Mouse (Mus musculus) spleen, adult 2 months (tissue): ENCODE measurements at regions not wholly inside any gene's neighbourhood (a gene's known extent, or its start where the extent isn't known, plus 50 kb on each side); places are given as distances from the start of the nearest gene placed in this dataset.

Experiments
- DNase-seq, 2 experiments: peaks; one replicate each; pipeline versions ENCODE4 v3.0.0 to v3.0.0-alpha.2; 2012 to 2021; ENCODE audit warnings: low spot score in 2 of 2, low read depth in 1 of 2
- H3K27ac ChIP-seq: fragments of 200-500 bp; 2 replicates; pipeline ENCODE4 v1.5.1; 2012; ENCODE audit warnings: low read length, inconsistent platforms; ENCODE audit not compliant: insufficient read depth
- H3K27me3 ChIP-seq: fragments of 200-500 bp; 2 replicates; pipeline ENCODE4 v1.6.1; 2012; ENCODE audit warnings: mild to moderate bottlenecking, moderate library complexity, low read length, inconsistent platforms; ENCODE audit not compliant: control insufficient read depth, insufficient read depth
- H3K36me3 ChIP-seq: fragments of 200-500 bp; 2 replicates; pipeline ENCODE4 v1.6.1; 2012; ENCODE audit warnings: mild to moderate bottlenecking, low read length, inconsistent platforms; ENCODE audit not compliant: control insufficient read depth, insufficient read depth
- H3K4me1 ChIP-seq: fragments of 200-500 bp; 2 replicates; pipeline ENCODE4 v1.6.1; 2011; ENCODE audit warnings: inconsistent platforms; ENCODE audit not compliant: control insufficient read depth, insufficient read depth, insufficient read length
- H3K4me3 ChIP-seq: fragments of 200-500 bp; 2 replicates; pipeline ENCODE4 v1.5.1; 2011; ENCODE audit warnings: mild to moderate bottlenecking, inconsistent platforms; ENCODE audit not compliant: insufficient read depth, insufficient read length; ENCODE audit errors: extremely low read depth
- CTCF ChIP-seq: fragments of 200-500 bp; IDR thresholded peaks from 2 replicates; pipeline ENCODE4 v1.5.1; 2011; ENCODE audit warnings: mild to moderate bottlenecking, inconsistent platforms; ENCODE audit not compliant: insufficient read depth, insufficient read length, insufficient replicate concordance; ENCODE audit errors: extremely low read depth
- POLR2A ChIP-seq: fragments of 200-500 bp; IDR thresholded peaks from 2 replicates; pipeline ENCODE4 v1.6.1; 2011; ENCODE audit warnings: low read depth, low read length, inconsistent platforms
- WGBS: fragments of 180-500 bp; shearing (Covaris S2); methylation state at CpG from one replicate; pipeline ENCODE4 v1.1.7; 2018; 5-methylcytosine and 5-hydroxymethylcytosine counted together

- WGBS: 90% methylated on average over 24 of the region's 24 CpGs
- TF ChIP-seq POLR2A: no peak
- TF ChIP-seq CTCF: no peak
- no peaks in the 10 kb centered on the region for H3K4me1 ChIP-seq
- H3K36me3 ChIP-seq: no peaks in the 10 kb centered on the region
- no peaks in the 10 kb centered on the region for H3K27me3 ChIP-seq
- H3K27ac ChIP-seq: no peak overlapping the region
- no peak for DNase-seq
- no peak overlapping the region for H3K4me3 ChIP-seq
Measured at GRCm38 (mm10) chr6:143571356-143572115, 404.5 kb downstream of the Etnk1 start.

- H3K27ac ChIP-seq: no peak overlapping the region
- no peaks in the 10 kb centered on the region for H3K27me3 ChIP-seq
- no peak for DNase-seq
- TF ChIP-seq CTCF (no peak), POLR2A (no peak)
- no peak overlapping the region for H3K4me3 ChIP-seq
- H3K36me3 ChIP-seq: no peaks in the 10 kb centered on the region
- no peaks in the 10 kb centered on the region for H3K4me1 ChIP-seq
- 85% methylated on average over 1 of the region's 1 CpGs for WGBS
Measured at GRCm38 (mm10) chr6:143579223-143579622, 412.2 kb downstream of the Etnk1 start.

GRCm38 (mm10) chr6:143589666-143590065 lies 422.6 kb downstream of the Etnk1 start:
- TF ChIP-seq CTCF (no peak), POLR2A (no peak)
- Histone ChIP-seq H3K27me3 (no peaks in the 10 kb centered on the region), H3K4me3 (no peak overlapping the region), H3K36me3 (no peaks in the 10 kb centered on the region), H3K27ac (no peak overlapping the region), H3K4me1 (no peaks in the 10 kb centered on the region)
- no peak for DNase-seq
- 82% methylated on average over 1 of the region's 1 CpGs for WGBS

- H3K4me1 ChIP-seq: no peaks in the 10 kb centered on the region
- DNase-seq: no peak
- H3K36me3 ChIP-seq: no peaks in the 10 kb centered on the region
- no peak overlapping the region for H3K27ac ChIP-seq
- H3K27me3 ChIP-seq: no peaks in the 10 kb centered on the region
- 88% methylated on average over 4 of the region's 4 CpGs for WGBS
- TF ChIP-seq CTCF (no peak), POLR2A (no peak)
- no peak overlapping the region for H3K4me3 ChIP-seq
Measured at GRCm38 (mm10) chr6:143590231-143590630, 423.2 kb downstream of the Etnk1 start.

- 82% methylated on average over 3 of the region's 3 CpGs for WGBS
- TF ChIP-seq CTCF: no peak
- no peak for TF ChIP-seq POLR2A
- no peak overlapping the region for H3K4me3 ChIP-seq
- H3K27me3 ChIP-seq: no peaks in the 10 kb centered on the region
- no peak for DNase-seq
- H3K27ac ChIP-seq: no peak overlapping the region
- no peaks in the 10 kb centered on the region for H3K36me3 ChIP-seq
- H3K4me1 ChIP-seq: no peaks in the 10 kb centered on the region
Measured at GRCm38 (mm10) chr6:143592490-143592889, 425.5 kb downstream of the Etnk1 start.

GRCm38 (mm10) chr6:143595486-143595885 lies 428.5 kb downstream of the Etnk1 start:
- WGBS: 75% methylated on average over 2 of the region's 2 CpGs
- Histone ChIP-seq H3K4me3 (no peak overlapping the region), H3K36me3 (no peaks in the 10 kb centered on the region), H3K27ac (no peak overlapping the region), H3K4me1 (no peaks in the 10 kb centered on the region), H3K27me3 (no peaks in the 10 kb centered on the region)
- no peak for DNase-seq
- no peak for TF ChIP-seq CTCF
- TF ChIP-seq POLR2A: no peak

GRCm38 (mm10) chr6:143597414-143597813 lies 430.4 kb downstream of the Etnk1 start:
- no peaks in the 10 kb centered on the region for H3K4me1 ChIP-seq
- no peak for TF ChIP-seq CTCF
- 78% methylated on average over 3 of the region's 3 CpGs for WGBS
- H3K27ac ChIP-seq: no peak overlapping the region
- DNase-seq: no peak
- no peak overlapping the region for H3K4me3 ChIP-seq
- no peaks in the 10 kb centered on the region for H3K36me3 ChIP-seq
- no peaks in the 10 kb centered on the region for H3K27me3 ChIP-seq
